Mouse (Mus musculus) megakaryocyte-erythroid progenitor cell, adult 5-6 weeks (primary cell): ENCODE results near the gene F8. TPM values are rescaled to one million over a fixed set of nuclear protein-coding genes. Genes with fewer than 3 reads are reported as not detected.
"Not testable (repeated sequence)": the region's sequence is repeated elsewhere in the genome, so short reads cannot be mapped to it uniquely, and the experiment has no call there.

Experiments used
- ATAC-seq: replicated peaks from 2 replicates; pipeline ENCODE4 v1.8.0; 2016; ENCODE audit warnings: mild to moderate bottlenecking, inconsistent platforms; ENCODE audit not compliant: severe bottlenecking, poor library complexity, low FRiP score, low TSS enrichment
- total RNA-seq, 2 experiments: library from RNA; stranded (forward) in 1 of 2; stranded (reverse) in 1 of 2; fragments of 200-1000, 215-1000 nt in 1 of 2; fragments of >200 nt in 1 of 2; fragmentation: Nextera tagmentation in 1 of 2; gene quantifications; 2 replicates each; pipeline ENCODE4 v1.2.3; 2014 to 2017

F8 gene
- 3.1 and 7.6 TPM in 2 replicates for total RNA-seq (2014; fragmentation: Nextera tagmentation)
- 1.7 and 2.2 TPM in 2 replicates for total RNA-seq (2017)

DNA sequence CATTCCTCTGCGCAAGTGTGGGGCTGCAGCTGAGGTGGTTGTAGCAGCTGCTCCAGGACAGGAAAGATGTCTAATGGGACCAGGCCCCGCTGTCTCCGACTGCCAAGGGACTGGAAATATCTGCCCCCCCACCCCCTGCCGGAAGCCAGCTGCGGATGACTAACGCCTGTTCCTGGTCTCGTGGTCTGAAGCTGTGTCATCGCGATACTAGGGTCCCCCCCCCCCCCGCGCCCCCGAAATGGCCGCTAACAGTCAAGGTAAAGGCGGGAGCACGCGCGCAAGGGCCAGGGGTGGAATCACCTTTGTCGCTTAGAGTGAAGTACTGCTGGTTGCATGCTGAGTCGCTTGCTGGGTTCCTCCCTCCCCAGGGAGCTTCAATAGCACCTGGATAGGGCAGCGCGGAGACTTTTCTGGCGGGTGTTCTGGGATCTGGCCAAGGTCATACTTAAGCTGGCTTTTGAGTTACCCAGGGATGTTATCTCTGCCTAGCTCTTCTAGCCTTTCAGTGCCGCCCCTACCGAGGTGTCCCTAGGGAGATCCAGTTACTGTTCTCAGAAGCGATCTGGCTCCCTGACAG lies at the start of gene F8, which contains the start of gene Fundc2:
TSS of gene F8 (minus strand) at position 421 of the 577 bp plus-strand sequence.
TSS of gene Fundc2 (plus strand) at position 205 of the 577 bp plus-strand sequence.
- ATAC-seq, result peak; percentile 98

- ATAC-seq, result peak; percentile 100
These were observed 33.7 kb upstream of the F8 start, which contains the start of the genes Cmc4, Mtcp1 and Brcc3 for GRCm38 (mm10) chrX:75415936-75416785. Gene Cmc4, minus strand, starts transcription at chrX:75416584. Gene Mtcp1, minus strand, starts transcription at chrX:75416588. Gene Brcc3, plus strand, starts transcription at chrX:75416628.

GRCm38 (mm10) chrX:75409711-75410110 lies 27.3 kb upstream of the F8 start:
- no peak for ATAC-seq

DNA sequence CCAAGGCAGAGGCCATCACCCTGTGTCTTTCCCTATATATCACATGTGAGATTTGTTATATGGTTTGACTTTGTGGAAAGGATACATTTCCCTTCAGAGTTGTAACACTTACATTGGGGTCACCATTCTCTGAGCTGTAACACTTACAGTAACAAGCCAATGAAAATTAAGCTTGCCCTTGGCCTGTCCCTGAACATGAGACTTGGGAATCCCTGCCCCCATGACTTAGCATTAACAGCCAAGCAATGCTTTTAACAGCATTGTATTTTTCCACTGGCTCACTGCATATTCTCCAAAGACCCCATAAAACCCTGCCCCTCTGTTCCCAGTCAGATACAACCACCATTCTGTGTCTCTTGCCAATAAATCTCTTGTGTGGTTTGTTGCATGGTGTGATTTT lies 20.9 kb upstream of the F8 start:
- no peak for ATAC-seq

DNA sequence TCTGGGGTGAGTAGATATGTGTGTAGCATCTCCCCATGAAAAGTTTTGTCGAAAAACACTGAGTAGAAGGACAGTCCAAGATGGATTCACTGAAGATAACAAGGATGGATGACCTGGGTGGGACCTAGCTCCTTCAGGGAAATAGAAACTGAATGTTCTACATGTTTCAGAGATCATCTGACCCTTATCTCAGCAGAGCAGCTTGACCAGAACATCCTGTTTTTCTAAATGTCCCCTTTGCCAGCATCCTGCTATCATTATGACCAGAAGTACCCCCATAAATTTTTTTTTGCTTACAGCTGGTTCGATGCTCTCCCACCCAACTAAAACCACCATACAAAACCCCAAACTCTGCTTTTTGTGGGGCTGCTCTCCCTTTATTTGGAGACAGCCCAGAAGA lies 20.3 kb upstream of the F8 start:
- ATAC-seq, result peak; percentile 86

DNA sequence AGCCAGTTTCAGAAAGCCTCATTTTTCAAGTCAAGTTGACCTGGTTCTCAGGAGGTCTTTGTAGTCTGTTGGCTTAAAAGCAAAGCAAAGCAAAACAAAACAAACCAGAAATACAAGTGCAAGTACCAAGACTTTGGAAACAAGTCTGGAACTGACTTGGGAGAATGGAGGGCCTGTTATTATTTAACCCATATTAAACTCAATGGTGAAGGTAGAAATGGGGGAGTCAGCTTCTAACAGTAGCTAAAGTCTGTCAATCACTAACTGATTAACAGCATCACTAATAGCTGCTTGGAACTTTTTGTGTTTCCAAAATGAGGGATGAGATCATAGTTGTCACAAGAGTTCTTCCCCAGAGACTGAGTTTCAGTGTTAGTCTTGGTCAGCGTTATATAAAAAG lies 17.1 kb upstream of the F8 start:
- no peak for ATAC-seq

DNA sequence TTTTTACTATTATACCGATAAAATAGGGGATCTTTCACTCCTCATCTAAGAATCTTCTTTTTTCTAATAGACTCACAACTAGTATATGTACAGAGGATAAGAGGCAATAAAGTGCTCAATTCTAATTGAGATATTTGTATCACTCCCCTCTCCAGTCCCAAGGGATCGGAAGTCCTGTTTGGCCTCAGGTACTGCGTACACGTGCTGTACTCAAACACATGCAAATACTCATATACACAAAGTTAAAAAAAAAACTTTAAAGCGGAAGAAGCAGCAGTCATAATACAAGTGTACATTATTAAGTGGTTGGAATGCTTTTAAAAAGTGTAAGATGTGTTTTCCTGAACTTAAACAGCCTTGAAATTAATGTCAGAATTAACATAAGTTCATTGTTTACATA lies 716 bp downstream of the F8 start:
- no peak for ATAC-seq

DNA sequence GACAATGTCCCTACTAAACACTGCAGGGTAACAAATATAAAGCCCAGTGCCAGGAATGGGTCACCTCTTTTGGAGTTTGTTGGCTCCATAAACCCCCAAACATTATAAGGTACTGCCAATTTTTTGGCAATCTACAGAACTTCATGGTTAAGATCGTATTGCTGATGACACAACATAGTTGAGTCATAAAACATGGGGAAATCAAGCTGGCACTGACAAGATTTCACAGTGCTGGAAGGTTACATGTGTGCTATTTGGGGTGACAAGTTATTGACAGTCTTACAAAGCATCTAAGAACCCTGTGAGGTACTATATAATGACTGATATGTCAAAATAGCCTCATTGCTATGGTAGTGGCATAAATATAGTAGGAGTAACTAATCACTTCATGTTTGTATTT lies 1.2 kb downstream of the F8 start:
- no peak for ATAC-seq

- ATAC-seq, result peak; percentile 98
These were observed 5.6 kb downstream of the F8 start for GRCm38 (mm10) chrX:75376815-75377214.

GRCm38 (mm10) chrX:75372666-75373425 lies 9.6 kb downstream of the F8 start:
- no peak for ATAC-seq

DNA sequence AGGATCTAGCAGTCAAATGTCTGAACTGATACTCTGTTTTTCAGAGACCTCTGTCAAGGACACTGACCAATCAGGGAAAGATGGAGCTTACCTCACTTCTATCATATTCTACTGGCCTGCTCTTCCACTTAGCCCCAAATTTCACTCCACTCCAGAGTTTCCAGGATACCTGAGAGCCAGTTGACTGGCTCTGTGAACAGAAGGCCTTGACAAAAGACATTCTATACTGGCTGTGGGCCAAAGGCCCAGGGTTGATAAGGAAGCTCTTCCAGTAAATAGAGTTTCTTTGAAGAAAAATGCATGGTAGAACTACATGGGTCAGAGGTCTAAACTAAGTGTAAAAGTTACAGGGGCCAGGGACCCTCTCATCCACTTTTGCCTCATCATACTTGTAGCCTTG lies 12.2 kb downstream of the F8 start:
- peak; percentile 80 for ATAC-seq

DNA sequence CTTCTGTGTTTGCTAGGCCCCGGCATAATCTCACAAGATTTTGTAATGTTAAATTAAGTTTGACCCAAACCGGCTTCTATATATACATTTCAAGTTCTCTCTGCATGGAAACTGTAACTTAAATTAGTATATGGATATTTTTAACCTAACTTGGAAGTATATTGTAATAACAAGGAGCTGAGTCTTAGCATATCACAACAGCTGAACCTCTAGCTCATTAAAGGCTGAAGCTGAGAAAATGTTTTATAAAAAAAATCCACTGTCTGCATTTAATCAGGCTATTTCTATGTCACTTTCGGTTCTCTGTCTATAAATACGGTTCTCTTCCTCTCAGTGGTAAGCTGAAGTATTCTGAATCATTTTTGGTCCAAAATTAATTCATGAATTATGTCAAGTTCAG lies 58.9 kb downstream of the F8 start:
- no peak for ATAC-seq

DNA sequence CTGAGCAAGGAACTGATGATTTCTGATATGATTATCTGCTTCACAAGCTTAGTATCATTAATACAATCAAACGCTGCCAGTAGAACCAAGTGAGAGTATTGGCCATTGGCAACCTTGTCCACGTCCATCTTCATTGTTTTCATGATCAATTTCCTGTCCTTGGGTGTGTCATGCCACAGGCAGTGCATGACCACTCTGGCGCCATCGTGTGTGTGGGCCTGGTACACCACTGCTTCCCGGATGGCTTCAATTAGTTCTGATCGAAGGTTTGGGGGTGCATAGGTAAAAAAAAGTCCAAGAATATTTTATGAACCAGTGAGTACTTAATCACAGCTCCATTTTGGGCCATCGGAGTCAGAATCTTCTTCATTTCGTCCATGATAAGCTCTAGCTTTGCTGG lies 110.7 kb downstream of the F8 start:
- no peak for ATAC-seq

- ATAC-seq, result not testable (repeated sequence)
These were observed 148.6 kb downstream of the F8 start for GRCm38 (mm10) chrX:75233603-75234376.

DNA sequence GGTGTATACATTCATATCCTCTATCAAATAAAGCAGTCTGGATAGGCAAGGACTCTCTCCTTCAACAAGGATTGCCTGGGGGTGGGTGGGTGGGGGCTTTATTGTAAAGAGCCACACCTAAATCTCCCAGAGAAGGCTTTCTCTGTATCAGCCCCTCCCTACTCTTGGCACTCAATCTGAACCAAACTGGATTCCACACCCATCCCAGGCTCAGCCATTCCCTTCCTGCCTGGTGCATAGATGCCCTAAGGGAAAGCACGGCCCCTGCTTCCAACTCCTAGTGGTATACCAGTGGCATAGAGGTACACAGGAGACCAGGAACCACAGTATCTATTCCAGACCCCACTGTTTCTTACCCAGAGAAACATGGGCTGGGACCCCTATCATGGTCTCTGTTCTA lies 151.0 kb downstream of the F8 start:
- ATAC-seq, result no peak

- no peak for ATAC-seq
These were observed 218.7 kb downstream of the F8 start, which contains the start of gene Smim9 for GRCm38 (mm10) chrX:75163670-75164069. Gene Smim9, minus strand, starts transcription at chrX:75163770.

DNA sequence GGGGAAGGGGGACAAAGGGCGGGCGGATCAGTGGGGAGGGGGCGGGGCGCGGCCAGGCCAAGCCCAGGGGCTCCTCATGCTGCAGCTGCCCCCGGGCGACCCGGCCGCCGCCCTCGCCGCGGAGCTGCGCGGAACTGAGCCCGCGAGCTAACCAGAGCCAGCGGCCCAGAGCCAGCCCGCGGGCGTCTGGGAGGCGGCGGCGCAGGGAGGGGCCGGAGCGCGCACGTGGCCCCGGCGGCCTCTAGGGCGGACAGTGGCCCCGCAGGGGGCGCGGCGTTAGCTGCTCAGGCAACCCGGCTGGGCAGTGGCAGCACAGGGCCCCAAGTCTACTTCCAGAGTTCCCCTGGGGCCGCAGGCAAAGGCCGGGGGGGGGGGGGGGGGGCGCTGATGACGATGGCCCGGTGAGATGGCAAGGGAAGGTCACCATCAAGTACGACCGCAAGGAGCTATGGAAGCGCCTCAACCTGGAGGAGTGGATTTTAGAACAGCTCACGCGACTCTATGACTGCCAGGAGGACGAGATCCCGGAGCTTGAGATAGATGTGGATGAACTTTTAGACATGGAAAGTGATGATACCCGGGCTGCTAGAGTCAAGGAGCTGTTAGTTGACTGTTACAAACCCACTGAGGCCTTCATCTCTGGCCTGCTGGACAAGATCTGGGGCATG lies 226.7 kb downstream of the F8 start:
- ATAC-seq, result peak; percentile 86

- ATAC-seq, result no peak
These were observed 230.2 kb downstream of the F8 start for GRCm38 (mm10) chrX:75152249-75152648.

DNA sequence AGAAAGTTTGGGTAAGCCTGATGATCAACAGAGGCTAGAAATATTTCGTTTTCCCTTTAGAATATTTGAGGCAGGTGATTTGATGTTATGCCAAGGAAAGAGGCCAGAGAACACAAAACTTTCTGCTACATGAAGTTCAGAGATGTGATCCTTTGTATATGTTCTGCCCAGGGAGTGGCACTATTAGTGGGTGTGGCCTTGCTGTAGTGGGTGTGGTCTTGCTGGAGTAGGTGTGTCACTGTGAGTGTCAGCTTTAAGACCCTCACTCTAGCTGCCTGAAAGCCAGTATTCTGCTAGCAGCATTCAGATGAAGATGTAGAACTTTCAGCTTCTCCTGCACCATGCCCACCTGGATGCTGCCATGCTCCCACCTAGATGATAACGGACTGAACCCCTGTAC lies 232.1 kb downstream of the F8 start:
- no peak for ATAC-seq
